Comparison of ENCODE assay signal across 10 mouse cellular contexts in genomic region chr14:47515636-47516035, GRCm38 (mm10). TPM values are rescaled to one million over a fixed set of nuclear protein-coding genes. Genes with fewer than 3 reads are reported as not detected.
DNase-seq lines count a peak whose midpoint lies in the region; ATAC-seq lines count a peak whose summit lies in the region.
"Had no signal": no experiment of that assay in that cellular context is flagged by ENCODE, and none has a peak within 500 bp of the region (broad histone marks: within the 10 kb centered on the region; RNA-seq: fewer than 3 reads in every experiment).

No protein-coding gene starts in this region.

- H3K4me1 ChIP-seq in heart, embryonic 11.5 days (ENCODE audit: control insufficient read depth, insufficient read depth, low read length) = peaks cover 11% of the 10 kb centered on the region; the same call in 1 of the 2 replicates
- peaks cover 5% of the 10 kb centered on the region for H3K4me1 ChIP-seq in brown adipose tissue, adult 24 weeks (ENCODE audit: control insufficient read depth, insufficient read depth, insufficient read length, low read length)
- peaks cover 31% of the 10 kb centered on the region for H3K4me1 ChIP-seq in liver, embryonic 11.5 days (replicated peaks; ENCODE audit: control insufficient read depth, insufficient read depth, low read length)

- no peak overlapping the region for H3K4me3 ChIP-seq in heart, embryonic 11.5 days (ENCODE audit: low read depth, low read length)
- no peak overlapping the region for H3K4me3 ChIP-seq in brown adipose tissue, adult 24 weeks (ENCODE audit: insufficient read depth, low read depth, low read length)
- H3K4me3 ChIP-seq in liver, embryonic 11.5 days (ENCODE audit: low read depth, low read length) = no peak overlapping the region

- H3K36me3 ChIP-seq in heart, embryonic 11.5 days (ENCODE audit: control insufficient read depth, insufficient read depth, low read length) = no peaks in the 10 kb centered on the region
- no peaks in the 10 kb centered on the region for H3K36me3 ChIP-seq in liver, embryonic 11.5 days (ENCODE audit: control insufficient read depth, insufficient read depth, low read length)

- peak overlapping the region; percentile 46; the same call in 1 of the 2 replicates for H3K27ac ChIP-seq in heart, embryonic 11.5 days (ENCODE audit: low read depth, low read length)
- peak overlapping the region; percentile 70 for H3K27ac ChIP-seq in brown adipose tissue, adult 24 weeks (replicated peaks; ENCODE audit: low read depth, low read length)
- H3K27ac ChIP-seq in liver, embryonic 11.5 days (ENCODE audit: low read depth, low read length) = no peak overlapping the region; the same call in 1 of the 2 replicates

- 63% methylated on average over 8 of the region's 8 CpGs for WGBS in heart, embryonic 11.5 days (ENCODE audit: insufficient replicate concordance)
- WGBS in liver, embryonic 11.5 days = 51% methylated on average over 8 of the region's 8 CpGs

- H3K27me3 ChIP-seq in heart, embryonic 11.5 days (ENCODE audit: control insufficient read depth, insufficient read depth, low read length) = no peaks in the 10 kb centered on the region
- H3K27me3 ChIP-seq in liver, embryonic 11.5 days (replicated peaks; ENCODE audit: control insufficient read depth, insufficient read depth, low read length) = no peaks in the 10 kb centered on the region

- no peak for ATAC-seq in heart, embryonic 11.5 days (replicated peaks; ENCODE audit: insufficient number of reproducible peaks, low FRiP score, low TSS enrichment)
- peak; percentile 86 for ATAC-seq in liver, embryonic 11.5 days (replicated peaks; ENCODE audit: low FRiP score)

- H3K9me3 ChIP-seq in heart, embryonic 11.5 days (replicated peaks; ENCODE audit: control insufficient read depth, low read length) = no peaks in the 10 kb centered on the region
- H3K9me3 ChIP-seq in liver, embryonic 11.5 days (ENCODE audit: control insufficient read depth, low read length) = no peaks in the 10 kb centered on the region

- intact Hi-C loops in heart, postnatal 36 days (cut with DNase I) = no loop called here

- no peak overlapping the region for H3K9ac ChIP-seq in heart, embryonic 11.5 days (ENCODE audit: low read depth, low read length)
- no peak overlapping the region for H3K9ac ChIP-seq in liver, embryonic 11.5 days (ENCODE audit: low read depth, low read length)

- no peak overlapping the region for H3K4me2 ChIP-seq in heart, embryonic 11.5 days
- H3K4me2 ChIP-seq in liver, embryonic 11.5 days = no peak overlapping the region; the same call in 1 of the 2 replicates

- no peak for DNase-seq in heart, postnatal 36 days
- DNase-seq in 416B (ENCODE audit: low read depth) = peak; percentile 60
- DNase-seq in liver, embryonic 11.5 days (ENCODE audit: low spot score) = peak; percentile 56
- no peak for DNase-seq in urinary bladder, postnatal 10 days (ENCODE audit: low spot score)
- DNase-seq in adrenal gland, adult 18-20 months (ENCODE audit: low spot score in 2 of 2) = no peak
- DNase-seq in frontal cortex, adult 2 months (ENCODE audit: extremely low spot score in 1 of 2, low spot score in 1 of 2) = no peak
- DNase-seq: left cerebral cortex, postnatal 4 days; thymus, adult 2 months had no signal

RNA-seq across cellular contexts. Expression of gene Atg14, which starts 54.8 kb away (rescaled TPM):
- polyA plus RNA-seq in heart, embryonic 11.5 days (2014; fragmentation: Nextera tagmentation; extraction: Ambion mirVana) = 9.6 and 10.1 TPM in 2 replicates
- 10 to 100 TPM; 10.8 to 10.9 TPM for total RNA-seq in heart, postnatal 36 days (2021)
- 5.5 and 7.8 TPM in 2 replicates for polyA plus RNA-seq in brown adipose tissue, adult 24 weeks (2012; ENCODE audit: insufficient read depth, insufficient read length, missing spikeins)
- polyA plus RNA-seq in liver, embryonic 11.5 days (2014; fragmentation: Nextera tagmentation; extraction: Ambion mirVana) = 9.8 and 10.2 TPM in 2 replicates
- 10 to 100 TPM; 13.6 to 16.0 TPM for total RNA-seq in adrenal gland, adult 18-20 months (2021)
- 13.6 and 15.1 TPM in 2 replicates for polyA plus RNA-seq in frontal cortex, adult 2 months (2012; rRNA removed)

Comparison
In these comparisons a context has a peak if more than half of its experiments do, and no peak if none do; other contexts are left out.
1. DNase-seq: peak in 416B (single experiment) and liver, embryonic 11.5 days (single experiment); none in heart, postnatal 36 days (0 of 2), urinary bladder, postnatal 10 days (single experiment), adrenal gland, adult 18-20 months (0 of 2) and frontal cortex, adult 2 months (0 of 2).